Mouse (Mus musculus) olfactory bulb, adult 2 months (tissue): ENCODE data around the gene Ifngr1. TPM values are rescaled to one million over a fixed set of nuclear protein-coding genes. Genes with fewer than 3 reads are reported as not detected.
"Not testable (repeated sequence)": the region's sequence is repeated elsewhere in the genome, so short reads cannot be mapped to it uniquely, and the experiment has no call there.

Experiments used
- H3K27ac ChIP-seq: fragments of 200-500 bp; 2 replicates; pipeline ENCODE4 v1.5.1; 2012; ENCODE audit warnings: low read depth, low read length; ENCODE audit not compliant: insufficient read depth
- H3K4me1 ChIP-seq: fragments of 200-500 bp; 2 replicates; pipeline ENCODE4 v1.6.1; 2012; ENCODE audit warnings: low read length; ENCODE audit not compliant: control insufficient read depth, insufficient read depth
- H3K4me3 ChIP-seq: fragments of 200-500 bp; 2 replicates; pipeline ENCODE4 v1.5.1; 2012; ENCODE audit warnings: mild to moderate bottlenecking, low read depth, low read length, moderate library complexity; ENCODE audit not compliant: insufficient read depth
- CTCF ChIP-seq: fragments of 200-500 bp; IDR thresholded peaks from 2 replicates; pipeline ENCODE4 v1.5.1; 2012; ENCODE audit warnings: low read depth, mild to moderate bottlenecking, low read length, moderate library complexity; ENCODE audit not compliant: insufficient read depth
- POLR2A ChIP-seq: fragments of 200-500 bp; IDR thresholded peaks from 2 replicates; pipeline ENCODE4 v1.6.1; 2012; ENCODE audit warnings: mild to moderate bottlenecking, low read depth, low read length, moderate library complexity; ENCODE audit not compliant: insufficient read depth
- WGBS: fragments of 180-500 bp; shearing (Covaris S2); methylation state at CpG from one replicate; pipeline ENCODE4 v1.1.7; 2018; 5-methylcytosine and 5-hydroxymethylcytosine counted together
- polyA plus RNA-seq: library from polyadenylated mRNA; stranded (reverse); fragments of >200 nt; gene quantifications from 2 replicates; pipeline ENCODE4 v1.2.4, GENCODE M21; 2012; ENCODE audit warnings: low replicate concordance; ENCODE audit not compliant: missing spikeins, insufficient read depth, insufficient read length

Ifngr1 gene
- polyA plus RNA-seq, 1 experiment, result not detected

- Histone ChIP-seq H3K4me3 (no peak overlapping the region), H3K4me1 (no peaks in the 10 kb centered on the region), H3K27ac (no peak overlapping the region)
- 82% methylated on average over 3 of the region's 3 CpGs for WGBS
- no peak for TF ChIP-seq POLR2A
- TF ChIP-seq CTCF, result no peak
Observed at GRCm38 (mm10) chr10:19594201-19594905, 2.6 kb downstream of the Ifngr1 start.

- H3K4me1 ChIP-seq, result no peaks in the 10 kb centered on the region
- 90% methylated on average over 4 of the region's 4 CpGs for WGBS
- no peak overlapping the region for H3K27ac ChIP-seq
- TF ChIP-seq POLR2A, result no peak
- no peak for TF ChIP-seq CTCF
- no peak overlapping the region for H3K4me3 ChIP-seq
Observed at GRCm38 (mm10) chr10:19596866-19597265, 5.1 kb downstream of the Ifngr1 start.

GRCm38 (mm10) chr10:19598091-19598490, 6.3 kb downstream of the Ifngr1 start:
- Histone ChIP-seq H3K4me3 (no peak overlapping the region), H3K4me1 (no peaks in the 10 kb centered on the region), H3K27ac (no peak overlapping the region)
- TF ChIP-seq POLR2A (no peak), CTCF (no peak)
- 87% methylated on average over 11 of the region's 11 CpGs for WGBS

- Histone ChIP-seq H3K4me1 (no peaks in the 10 kb centered on the region), H3K27ac (no peak overlapping the region), H3K4me3 (no peak overlapping the region)
- TF ChIP-seq CTCF (no peak), POLR2A (no peak)
- 54% methylated on average over 6 of the region's 6 CpGs for WGBS
Observed at GRCm38 (mm10) chr10:19599331-19600092, 7.8 kb downstream of the Ifngr1 start.

- no peak overlapping the region for H3K4me3 ChIP-seq
- TF ChIP-seq POLR2A (no peak), CTCF (no peak)
- H3K27ac ChIP-seq, result no peak overlapping the region
- no peaks in the 10 kb centered on the region for H3K4me1 ChIP-seq
- WGBS, result 69% methylated on average over 3 of the region's 3 CpGs
Observed at GRCm38 (mm10) chr10:19600093-19600420, 8.3 kb downstream of the Ifngr1 start.

- not testable (repeated sequence) for H3K27ac ChIP-seq
Observed at GRCm38 (mm10) chr10:19601502-19601901, 9.8 kb downstream of the Ifngr1 start.

GRCm38 (mm10) chr10:19603231-19603630, 11.5 kb downstream of the Ifngr1 start:
- WGBS, result 91% methylated on average over 6 of the region's 6 CpGs
- TF ChIP-seq CTCF (no peak), POLR2A (no peak)
- no peak overlapping the region for H3K27ac ChIP-seq

More at GRCm38 (mm10) chr10:19601502-19601901, 9.8 kb downstream of the Ifngr1 start:
- not testable (repeated sequence) for H3K4me3 ChIP-seq, H3K4me1 ChIP-seq
- WGBS, result 12% methylated on average over 1 of the region's 1 CpGs

GRCm38 (mm10) chr10:19609125-19609524, 17.4 kb downstream of the Ifngr1 start:
- H3K27ac ChIP-seq, result no peak overlapping the region
- 66% methylated on average over 14 of the region's 14 CpGs for WGBS
- H3K4me3 ChIP-seq, result no peak overlapping the region
- H3K4me1 ChIP-seq, result 0 out of 2 replicates have a peak, but pooled peaks cover 5% of the 10 kb centered on the region
- TF ChIP-seq CTCF, result no peak
- no peak for TF ChIP-seq POLR2A

More at GRCm38 (mm10) chr10:19603231-19603630, 11.5 kb downstream of the Ifngr1 start:
- Histone ChIP-seq H3K4me3 (no peak overlapping the region), H3K4me1 (no peaks in the 10 kb centered on the region)

GRCm38 (mm10) chr10:19611616-19612015, 19.9 kb downstream of the Ifngr1 start:
- H3K27ac ChIP-seq, result no peak overlapping the region
- no peak overlapping the region for H3K4me3 ChIP-seq
- 72% methylated on average over 2 of the region's 2 CpGs for WGBS
- no peak for TF ChIP-seq POLR2A
- H3K4me1 ChIP-seq, result 0 out of 2 replicates have a peak, but pooled peaks cover 5% of the 10 kb centered on the region
